Mouse (Mus musculus) ovary, postnatal 10 days (tissue): ENCODE data around the gene Mtap.

Experiments used
- DNase-seq: peaks from one replicate; pipeline ENCODE4 v3.0.0; 2022; ENCODE audit warnings: low spot score

Gene Mtap

DNA sequence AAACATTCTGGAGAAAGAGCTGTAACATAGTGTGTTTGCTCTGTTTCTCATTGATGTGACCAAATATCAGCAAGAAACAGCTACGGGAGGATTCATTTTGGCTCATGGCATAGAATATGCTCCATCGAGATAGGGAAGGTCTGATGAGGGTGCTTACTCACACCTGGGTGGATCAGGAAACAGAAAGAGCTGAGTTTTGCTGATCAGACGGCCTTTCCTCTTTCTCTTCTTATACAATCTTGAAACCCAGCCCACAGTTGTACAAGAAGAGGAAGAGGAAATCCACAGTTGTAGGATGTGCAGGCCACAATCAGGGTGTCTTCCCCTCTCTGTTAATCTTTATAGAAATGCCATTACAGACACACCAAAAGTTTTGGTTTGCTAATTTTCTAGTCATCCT, 75.3 kb downstream of the Mtap start:
- no peak for DNase-seq
